Mouse (Mus musculus) lung, postnatal 10 days (tissue): ENCODE data around the gene Ms4a8a.
A peak's percentile ranks its signal among the peaks of the same experiment; 100 is the strongest.
"Not testable (repeated sequence)": the region's sequence is repeated elsewhere in the genome, so short reads cannot be mapped to it uniquely, and the experiment has no call there.

Experiments
- DNase-seq: peaks from one replicate; pipeline ENCODE4 v3.0.0; 2021

Gene Ms4a8a

GRCm38 (mm10) chr19:11080934-11081333, at the start of gene Ms4a8a:
Gene Ms4a8a (minus strand): TSS chr19:11081102.
- DNase-seq: no peak

GRCm38 (mm10) chr19:11129702-11130101, 48.8 kb upstream of the Ms4a8a start:
- DNase-seq: no peak

GRCm38 (mm10) chr19:11121016-11121420, 40.1 kb upstream of the Ms4a8a start:
- peak; percentile 20 for DNase-seq

- DNase-seq: no peak
Measured at GRCm38 (mm10) chr19:11119338-11119737, 38.4 kb upstream of the Ms4a8a start.

- peak; percentile 42 for DNase-seq
Measured at GRCm38 (mm10) chr19:11107746-11108145, 26.8 kb upstream of the Ms4a8a start.

GRCm38 (mm10) chr19:11101880-11102279, 21.0 kb upstream of the Ms4a8a start:
- DNase-seq: no peak

GRCm38 (mm10) chr19:11098401-11098800, 17.5 kb upstream of the Ms4a8a start:
- DNase-seq: no peak

- not testable (repeated sequence) for DNase-seq
Measured at GRCm38 (mm10) chr19:11092131-11092530, 11.2 kb upstream of the Ms4a8a start.

- DNase-seq: no peak
Measured at GRCm38 (mm10) chr19:11070364-11070763, 10.5 kb downstream of the Ms4a8a start.

- DNase-seq: no peak
Measured at GRCm38 (mm10) chr19:11065202-11065875, 15.6 kb downstream of the Ms4a8a start.

GRCm38 (mm10) chr19:11060900-11061299, 20.0 kb downstream of the Ms4a8a start:
- DNase-seq: no peak

- DNase-seq: no peak
Measured at GRCm38 (mm10) chr19:11059967-11060366, 20.9 kb downstream of the Ms4a8a start.

GRCm38 (mm10) chr19:11055700-11056099, 25.2 kb downstream of the Ms4a8a start:
- peak; percentile 25 for DNase-seq

GRCm38 (mm10) chr19:11053277-11053676, 27.6 kb downstream of the Ms4a8a start:
- no peak for DNase-seq

- no peak for DNase-seq
Measured at GRCm38 (mm10) chr19:11052877-11053276, 28.0 kb downstream of the Ms4a8a start.

GRCm38 (mm10) chr19:11050286-11050685, 30.6 kb downstream of the Ms4a8a start:
- no peak for DNase-seq

GRCm38 (mm10) chr19:11049426-11049825, 31.5 kb downstream of the Ms4a8a start:
- no peak for DNase-seq

- DNase-seq: no peak
Measured at GRCm38 (mm10) chr19:11048503-11048902, 32.4 kb downstream of the Ms4a8a start.

GRCm38 (mm10) chr19:11048009-11048408, 32.9 kb downstream of the Ms4a8a start:
- DNase-seq: no peak

GRCm38 (mm10) chr19:11044996-11045711, 35.7 kb downstream of the Ms4a8a start:
- peak; percentile 67 for DNase-seq

GRCm38 (mm10) chr19:11044671-11044995, 36.3 kb downstream of the Ms4a8a start:
- no peak for DNase-seq

GRCm38 (mm10) chr19:11037570-11037969, 43.3 kb downstream of the Ms4a8a start:
- no peak for DNase-seq

GRCm38 (mm10) chr19:11022382-11022781, 58.5 kb downstream of the Ms4a8a start:
- no peak for DNase-seq

GRCm38 (mm10) chr19:11017891-11018290, 63.0 kb downstream of the Ms4a8a start, which contains the start of gene Ms4a18:
Gene Ms4a18 (minus strand): TSS chr19:11018031.
- DNase-seq: no peak
